Mouse (Mus musculus) embryonic facial prominence, embryonic 12.5 days (tissue): ENCODE data around the gene Gpr55. TPM values are rescaled to one million over a fixed set of nuclear protein-coding genes. Genes with fewer than 3 reads are reported as not detected.
"Not testable (repeated sequence)": the region's sequence is repeated elsewhere in the genome, so short reads cannot be mapped to it uniquely, and the experiment has no call there.

Source experiments
- ATAC-seq: fragments of 200-750 bp; cut with Nextera tagmentation; 2 replicates; pipeline ENCODE4 v1.8.0; 2017; ENCODE audit not compliant: insufficient number of reproducible peaks, insufficient read depth, low FRiP score, low TSS enrichment
- H3K27ac ChIP-seq: fragments of 300-500 bp; sonication (generic); 2 replicates; pipeline ENCODE4 v1.5.1; 2016; ENCODE audit warnings: mild to moderate bottlenecking
- H3K27me3 ChIP-seq: fragments of 300-500 bp; sonication (generic); 2 replicates; pipeline ENCODE4 v1.6.1; 2016; ENCODE audit warnings: mild to moderate bottlenecking, moderate library complexity
- H3K36me3 ChIP-seq: fragments of 300-500 bp; sonication (generic); 2 replicates; pipeline ENCODE4 v1.6.1; 2016; ENCODE audit warnings: mild to moderate bottlenecking
- H3K4me1 ChIP-seq: fragments of 300-500 bp; sonication (generic); 2 replicates; pipeline ENCODE4 v1.6.1; 2016
- H3K4me2 ChIP-seq: fragments of 300-500 bp; sonication (generic); replicated peaks from 2 replicates; pipeline ENCODE4 v1.6.1; 2016; ENCODE audit warnings: mild to moderate bottlenecking, moderate library complexity
- H3K4me3 ChIP-seq: fragments of 300-500 bp; sonication (generic); 2 replicates; pipeline ENCODE4 v1.5.1; 2016; ENCODE audit warnings: mild to moderate bottlenecking
- H3K9ac ChIP-seq: fragments of 300-500 bp; sonication (generic); 2 replicates; pipeline ENCODE4 v1.6.1; 2016; ENCODE audit warnings: mild to moderate bottlenecking, moderate library complexity
- H3K9me3 ChIP-seq: fragments of 300-500 bp; sonication (generic); 2 replicates; pipeline ENCODE4 v1.6.1; 2016; ENCODE audit warnings: mild to moderate bottlenecking, moderate library complexity
- WGBS: fragments of 180-500 bp; shearing (Covaris S2); methylation state at CpG from one replicate; pipeline ENCODE4 v1.1.7; 2016; 5-methylcytosine and 5-hydroxymethylcytosine counted together
- polyA plus RNA-seq: library from polyadenylated mRNA; unstranded; fragments of >200 nt; fragmentation: Nextera tagmentation; extraction: Ambion mirVana; gene quantifications from 2 replicates; pipeline ENCODE4 v1.2.1, GENCODE M21; 2016

The Gpr55 gene
- polyA plus RNA-seq: 0.08 TPM in 2 replicates

DNA sequence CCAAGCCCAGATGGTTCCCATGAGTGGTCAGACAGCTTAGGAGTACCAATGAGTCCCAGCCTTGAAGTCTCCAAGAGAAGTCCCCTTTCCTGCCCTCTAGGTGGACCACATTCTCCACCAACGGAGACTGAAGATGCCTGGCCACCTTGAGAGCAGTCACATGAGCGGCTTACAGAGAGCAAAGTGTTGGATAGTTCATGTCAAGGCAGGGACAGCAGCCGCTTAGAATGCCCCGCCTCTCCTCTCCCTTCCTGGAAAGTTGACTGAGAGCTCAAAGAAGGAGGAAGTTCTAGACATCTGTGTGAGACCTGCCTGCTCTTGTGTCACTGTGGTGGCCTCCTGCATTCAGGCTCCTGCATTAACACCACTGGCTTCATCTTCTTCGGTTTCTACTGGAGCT, at the start of gene Gpr55:
Gene Gpr55, minus strand, starts transcription at position 135 of the 400 bp plus-strand sequence.
- ATAC-seq: no peak
- no peak within 1 kb of the TSS for H3K9ac ChIP-seq
- no peak within 1 kb of the TSS for H3K4me2 ChIP-seq
- no peaks in the 10 kb centered on the region for H3K27me3 ChIP-seq
- no peaks in the 10 kb centered on the region for H3K9me3 ChIP-seq
- no peak within 1 kb of the TSS for H3K27ac ChIP-seq
- no peak within 1 kb of the TSS for H3K4me3 ChIP-seq
- H3K4me1 ChIP-seq: 0 out of 2 replicates have a peak, but pooled peaks cover 6% of the 10 kb centered on the region
- no peaks in the 10 kb centered on the region for H3K36me3 ChIP-seq
- 70% methylated on average over 5 of the region's 5 CpGs for WGBS

DNA sequence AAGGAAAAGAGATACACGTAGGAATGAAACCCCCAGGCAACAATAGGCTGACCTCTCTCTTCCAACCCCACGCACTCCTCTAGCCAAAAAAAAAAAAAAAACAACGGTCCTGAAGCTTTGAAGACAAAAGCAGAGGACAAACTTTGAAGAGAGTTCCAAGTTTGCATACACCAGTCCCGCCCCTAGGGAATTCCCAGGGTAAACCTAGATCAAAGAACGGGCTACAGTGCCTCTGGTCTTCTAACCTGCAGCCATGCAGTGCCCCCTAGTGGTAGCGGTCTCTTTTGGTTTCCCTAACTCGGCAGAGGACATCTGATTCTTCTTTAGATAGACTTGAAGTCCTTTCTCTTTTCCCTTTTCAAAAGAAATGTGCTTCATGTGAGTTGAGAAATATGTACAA, 47.0 kb upstream of the Gpr55 start:
- no peak for ATAC-seq
- Histone ChIP-seq H3K27ac (no peak overlapping the region), H3K36me3 (no peaks in the 10 kb centered on the region), H3K4me3 (no peak overlapping the region), H3K27me3 (no peaks in the 10 kb centered on the region), H3K4me1 (no peaks in the 10 kb centered on the region), H3K9me3 (no peaks in the 10 kb centered on the region), H3K4me2 (no peak overlapping the region), H3K9ac (no peak overlapping the region)
- WGBS: 3% methylated on average over 7 of the region's 7 CpGs

DNA sequence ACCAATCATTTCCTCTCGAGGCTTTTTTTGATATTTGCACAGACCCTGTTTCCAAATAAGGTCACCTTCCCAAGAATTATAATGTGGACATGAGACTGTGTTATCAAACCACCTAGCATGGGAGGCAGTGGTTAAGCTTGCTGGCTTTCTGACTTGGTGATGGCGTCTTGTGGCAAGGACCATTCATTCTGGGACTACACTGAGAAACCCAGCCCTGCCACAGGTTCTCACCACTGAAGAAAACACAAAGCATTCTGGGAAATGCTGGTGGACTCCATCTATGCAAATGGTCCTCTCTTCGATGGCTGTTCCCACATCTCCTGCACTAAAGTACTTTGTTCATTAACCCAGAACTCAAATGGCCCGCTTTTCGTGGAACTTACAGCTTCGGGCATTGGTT, 45.2 kb upstream of the Gpr55 start:
- H3K36me3 ChIP-seq: no peaks in the 10 kb centered on the region
- H3K9me3 ChIP-seq: no peaks in the 10 kb centered on the region
- no peaks in the 10 kb centered on the region for H3K27me3 ChIP-seq
- H3K4me3 ChIP-seq: no peak overlapping the region
- 84% methylated on average over 6 of the region's 6 CpGs for WGBS
- no peaks in the 10 kb centered on the region for H3K4me1 ChIP-seq
- no peak for ATAC-seq
- no peak overlapping the region for H3K27ac ChIP-seq
- no peak overlapping the region for H3K9ac ChIP-seq
- H3K4me2 ChIP-seq: no peak overlapping the region

DNA sequence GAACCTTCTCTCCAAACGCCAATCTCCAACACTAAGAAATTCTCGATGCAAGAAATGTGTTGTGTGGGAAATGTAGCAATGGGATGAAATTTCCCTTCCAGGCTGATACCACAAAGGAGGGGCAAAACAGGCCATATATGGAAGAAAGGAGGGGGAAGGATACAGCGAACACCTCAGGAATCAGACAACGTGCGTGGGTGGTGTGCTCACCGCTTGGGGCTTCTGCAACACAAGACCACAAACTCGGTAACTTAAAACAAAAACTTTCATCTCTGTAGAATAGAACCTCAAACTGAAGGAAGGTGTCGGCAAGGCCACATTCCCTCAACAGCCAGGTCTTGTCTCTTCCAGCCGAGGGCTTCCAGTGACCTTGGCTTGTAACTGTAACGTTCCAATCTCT, 44.7 kb upstream of the Gpr55 start:
- Histone ChIP-seq H3K27me3 (no peaks in the 10 kb centered on the region), H3K9me3 (no peaks in the 10 kb centered on the region), H3K4me3 (no peak overlapping the region), H3K36me3 (no peaks in the 10 kb centered on the region), H3K4me1 (no peaks in the 10 kb centered on the region), H3K9ac (no peak overlapping the region), H3K4me2 (no peak overlapping the region), H3K27ac (no peak overlapping the region)
- no peak for ATAC-seq
- 92% methylated on average over 10 of the region's 10 CpGs for WGBS

DNA sequence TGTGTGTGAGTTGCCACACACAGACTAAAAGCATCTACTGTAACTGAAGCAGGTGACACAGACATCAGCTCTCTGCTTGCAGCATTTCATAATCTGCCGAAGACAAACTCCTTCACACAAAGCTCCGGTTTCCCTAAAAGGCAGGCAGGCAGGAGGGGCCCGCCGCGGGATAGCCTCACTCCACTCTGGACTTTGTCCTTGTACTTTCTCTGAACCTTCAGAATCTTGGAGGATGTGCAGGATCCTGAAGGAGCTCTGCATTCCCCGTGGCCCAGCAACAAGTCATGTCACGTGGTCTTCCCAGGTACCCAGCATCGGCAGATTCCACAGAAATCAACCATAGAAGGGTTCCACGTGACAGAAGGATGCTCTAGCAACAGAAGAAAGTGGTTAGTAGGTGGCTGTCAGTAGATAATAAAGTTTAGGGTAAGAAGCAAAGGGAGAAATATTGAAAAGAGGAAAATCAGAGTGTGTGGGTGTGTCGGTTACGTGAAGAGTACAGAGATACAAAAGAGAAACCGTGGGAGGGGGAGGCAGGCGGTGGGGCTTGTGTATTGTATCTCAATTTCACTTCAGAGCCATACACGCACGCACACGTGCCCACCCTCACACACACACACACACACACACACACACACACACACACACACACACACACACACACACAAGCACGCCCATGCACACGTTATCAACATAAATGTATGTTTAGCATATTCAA, 39.2 kb upstream of the Gpr55 start:
- 85% methylated on average over 15 of the region's 18 CpGs for WGBS
- ATAC-seq: no peak
- H3K9me3 ChIP-seq: no peaks in the 10 kb centered on the region
- no peak overlapping the region for H3K9ac ChIP-seq
- no peaks in the 10 kb centered on the region for H3K27me3 ChIP-seq
- no peak overlapping the region for H3K4me2 ChIP-seq
- H3K36me3 ChIP-seq: no peaks in the 10 kb centered on the region
- no peaks in the 10 kb centered on the region for H3K4me1 ChIP-seq
- H3K27ac ChIP-seq: no peak overlapping the region
- no peak overlapping the region for H3K4me3 ChIP-seq

DNA sequence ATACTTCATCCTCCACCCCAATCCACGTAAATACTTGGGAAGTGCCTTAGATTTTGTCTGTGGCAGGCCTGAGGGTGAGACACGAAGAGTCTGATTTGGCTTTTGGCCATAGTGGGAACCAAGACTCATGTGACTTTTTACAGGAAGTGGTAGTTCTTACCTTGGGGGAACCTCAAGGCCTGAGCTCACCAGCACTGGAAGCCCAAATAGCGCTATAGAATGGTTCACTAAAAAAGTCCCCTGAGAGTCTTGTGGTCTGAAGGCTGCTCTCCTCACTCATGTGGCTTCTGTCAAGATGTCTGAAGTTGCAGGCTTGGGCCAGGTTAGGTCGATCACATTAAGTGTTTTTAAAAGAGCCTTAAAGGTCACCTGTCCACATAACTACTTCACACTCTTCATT, 37.2 kb upstream of the Gpr55 start:
- Histone ChIP-seq H3K9me3 (no peaks in the 10 kb centered on the region), H3K27ac (no peak overlapping the region), H3K4me3 (no peak overlapping the region), H3K4me1 (no peaks in the 10 kb centered on the region), H3K36me3 (no peaks in the 10 kb centered on the region), H3K9ac (no peak overlapping the region), H3K27me3 (no peaks in the 10 kb centered on the region), H3K4me2 (no peak overlapping the region)
- ATAC-seq: no peak
- 79% methylated on average over 4 of the region's 4 CpGs for WGBS

DNA sequence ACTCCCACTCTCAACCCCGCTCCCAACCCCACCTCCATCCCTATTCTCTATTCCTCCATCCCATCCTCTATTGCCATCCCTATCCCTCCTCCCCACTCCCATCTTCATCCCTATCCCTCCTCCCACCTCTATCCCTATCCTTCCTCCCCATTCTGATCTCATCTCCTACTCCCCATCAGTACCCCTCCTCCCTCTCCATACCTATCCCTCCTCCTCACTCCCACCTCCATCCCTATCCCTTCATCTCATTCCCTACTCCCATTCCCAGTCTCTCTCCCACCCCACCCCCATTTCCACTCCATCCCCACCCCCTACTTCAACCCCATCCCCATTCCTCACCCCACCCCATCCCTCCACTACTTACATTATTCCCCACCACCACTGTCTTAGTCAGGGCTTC, 36.4 kb upstream of the Gpr55 start:
- Histone ChIP-seq H3K4me3 (no peak overlapping the region), H3K36me3 (no peaks in the 10 kb centered on the region), H3K9me3 (no peaks in the 10 kb centered on the region), H3K27ac (no peak overlapping the region), H3K27me3 (no peaks in the 10 kb centered on the region), H3K4me2 (no peak overlapping the region), H3K9ac (no peak overlapping the region), H3K4me1 (no peaks in the 10 kb centered on the region)
- no peak for ATAC-seq
- WGBS: 90% methylated on average over 1 of the region's 1 CpGs

DNA sequence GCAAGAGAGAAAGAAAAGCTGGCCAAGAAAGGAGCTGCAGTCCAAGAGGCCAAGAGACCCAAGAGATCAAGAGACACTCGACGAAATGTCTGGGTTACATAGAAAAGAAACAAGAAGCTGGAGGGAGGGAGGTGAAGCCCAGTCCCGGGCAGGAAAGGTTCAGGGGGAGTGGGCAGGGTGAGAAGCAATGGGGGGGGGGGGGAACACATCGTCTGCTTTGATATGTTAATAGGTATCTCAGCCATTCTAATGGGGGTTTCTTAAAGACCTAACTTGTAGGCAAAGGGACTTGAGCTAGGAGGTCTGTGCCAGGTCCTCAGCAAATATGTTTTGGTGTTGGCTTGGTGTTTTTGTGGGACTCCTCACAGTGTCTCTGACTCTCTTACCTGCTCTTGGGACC, 32.7 kb upstream of the Gpr55 start:
- no peak for ATAC-seq
- H3K9ac ChIP-seq: no peak overlapping the region
- H3K9me3 ChIP-seq: no peaks in the 10 kb centered on the region
- no peak overlapping the region for H3K4me3 ChIP-seq
- H3K36me3 ChIP-seq: no peaks in the 10 kb centered on the region
- WGBS: 73% methylated on average over 4 of the region's 4 CpGs
- H3K27ac ChIP-seq: no peak overlapping the region
- no peaks in the 10 kb centered on the region for H3K4me1 ChIP-seq
- H3K4me2 ChIP-seq: no peak overlapping the region
- H3K27me3 ChIP-seq: no peaks in the 10 kb centered on the region

DNA sequence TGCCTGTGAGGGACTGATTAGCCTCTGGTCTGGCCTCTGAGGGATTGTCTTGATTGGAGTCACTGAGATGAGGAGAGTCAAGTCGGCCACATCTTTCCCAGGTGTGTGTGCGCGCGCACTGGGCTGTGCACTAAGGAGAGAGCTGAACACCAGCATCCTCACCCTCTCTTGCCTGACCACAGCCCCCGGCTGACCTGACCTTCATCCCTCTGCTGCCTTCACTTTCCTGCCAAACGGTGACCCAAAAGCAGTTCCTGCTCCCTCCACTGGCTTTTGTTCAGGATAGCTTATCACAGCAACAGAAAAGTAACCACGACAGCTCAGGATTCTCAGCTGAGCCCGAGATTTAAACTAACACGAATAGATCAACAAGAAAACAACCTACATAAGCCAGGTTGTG, 31.4 kb upstream of the Gpr55 start:
- H3K9me3 ChIP-seq: no peaks in the 10 kb centered on the region
- H3K27me3 ChIP-seq: no peaks in the 10 kb centered on the region
- H3K36me3 ChIP-seq: no peaks in the 10 kb centered on the region
- no peak overlapping the region for H3K9ac ChIP-seq
- ATAC-seq: no peak
- H3K4me3 ChIP-seq: no peak overlapping the region
- WGBS: 78% methylated on average over 9 of the region's 9 CpGs
- H3K4me1 ChIP-seq: no peaks in the 10 kb centered on the region
- no peak overlapping the region for H3K27ac ChIP-seq
- H3K4me2 ChIP-seq: no peak overlapping the region

DNA sequence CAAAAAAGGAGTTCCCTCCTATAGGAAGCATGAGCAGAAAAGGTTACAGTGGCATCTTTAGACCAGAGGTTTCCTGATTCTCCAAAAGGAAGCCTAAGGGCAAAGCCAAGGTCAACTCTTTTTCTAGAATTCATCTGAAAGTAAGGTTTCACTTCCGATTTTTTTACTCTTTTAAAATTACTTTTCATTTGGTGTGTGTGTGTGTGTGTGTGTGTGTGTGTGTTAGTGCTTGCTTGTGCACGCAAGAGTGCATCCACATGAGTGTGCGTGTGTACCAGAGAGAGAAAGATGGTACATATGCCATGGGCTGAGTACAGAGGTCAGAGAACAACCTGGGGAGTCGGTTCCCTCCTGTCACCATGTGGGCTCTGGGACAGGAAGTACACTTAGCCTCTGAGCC, 28.1 kb upstream of the Gpr55 start:
- not testable (repeated sequence) for H3K27ac ChIP-seq, H3K4me2 ChIP-seq, H3K9me3 ChIP-seq, H3K4me3 ChIP-seq, H3K4me1 ChIP-seq, H3K9ac ChIP-seq, ATAC-seq, H3K36me3 ChIP-seq, H3K27me3 ChIP-seq
- 82% methylated on average over 4 of the region's 4 CpGs for WGBS

DNA sequence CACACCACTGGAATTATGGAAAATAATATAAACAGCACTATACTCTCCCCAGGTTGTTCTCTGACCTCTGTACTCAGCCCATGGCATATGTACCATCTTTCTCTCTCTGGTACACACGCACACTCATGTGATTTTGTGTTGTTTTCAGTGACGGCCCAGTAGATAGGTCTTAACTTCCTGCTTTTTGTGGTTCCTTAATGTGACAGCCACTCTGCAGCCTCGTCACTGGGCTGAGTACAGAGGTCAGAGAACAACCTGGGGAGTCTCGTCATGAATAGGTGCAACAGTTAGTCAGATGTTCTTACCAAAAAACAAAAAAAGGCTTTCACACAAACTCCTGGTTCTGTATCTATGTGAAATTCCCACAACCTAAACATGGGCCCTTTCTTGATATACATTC, 27.5 kb upstream of the Gpr55 start:
- no peak for ATAC-seq
- Histone ChIP-seq H3K4me1 (no peaks in the 10 kb centered on the region), H3K4me2 (no peak overlapping the region), H3K27me3 (no peaks in the 10 kb centered on the region), H3K9me3 (peaks cover 4% of the 10 kb centered on the region; the same call in 1 of the 2 replicates), H3K36me3 (no peaks in the 10 kb centered on the region), H3K4me3 (no peak overlapping the region), H3K27ac (no peak overlapping the region), H3K9ac (no peak overlapping the region)
- 72% methylated on average over 4 of the region's 4 CpGs for WGBS

DNA sequence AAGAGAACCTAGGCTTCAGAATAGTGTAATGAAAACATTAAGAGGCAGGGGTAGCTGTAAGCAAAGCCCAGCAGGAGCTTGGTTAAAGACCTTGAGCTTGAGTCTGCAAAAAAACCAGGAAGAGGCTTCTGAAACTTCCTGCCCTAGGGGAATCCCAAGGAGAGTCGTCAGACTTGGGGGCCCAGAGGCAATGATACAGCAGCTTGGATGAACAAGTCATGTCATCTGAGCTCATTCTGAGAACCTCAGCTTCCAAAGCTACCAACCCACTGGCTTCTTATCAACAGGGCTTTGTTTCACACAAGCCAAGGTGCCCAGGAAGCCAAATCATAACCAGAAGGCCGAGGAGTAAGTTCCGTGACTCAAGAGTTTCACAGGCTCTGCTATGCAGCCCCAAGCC, 25.0 kb upstream of the Gpr55 start:
- Histone ChIP-seq H3K4me3 (no peak overlapping the region), H3K27ac (no peak overlapping the region), H3K9ac (no peak overlapping the region), H3K27me3 (no peaks in the 10 kb centered on the region), H3K4me2 (no peak overlapping the region), H3K4me1 (no peaks in the 10 kb centered on the region), H3K36me3 (no peaks in the 10 kb centered on the region), H3K9me3 (peaks cover 4% of the 10 kb centered on the region; the same call in 1 of the 2 replicates)
- 67% methylated on average over 3 of the region's 3 CpGs for WGBS
- ATAC-seq: no peak
